Mouse (Mus musculus) midbrain, embryonic 14.5 days (tissue): ENCODE measurements around the gene Vmn2r42. TPM values are rescaled to one million over a fixed set of nuclear protein-coding genes. Genes with fewer than 3 reads are reported as not detected.
"Not testable (repeated sequence)": the region's sequence is repeated elsewhere in the genome, so short reads cannot be mapped to it uniquely, and the experiment has no call there.

Experiments
- ATAC-seq: fragments of 200-750 bp; cut with Nextera tagmentation; 2 replicates; pipeline ENCODE4 v1.8.0; 2017; ENCODE audit warnings: moderate number of reproducible peaks, moderate library complexity; ENCODE audit not compliant: low FRiP score, low TSS enrichment
- DNase-seq: peaks from one replicate; pipeline ENCODE4 v3.0.0-alpha.2; 2015
- H3K27ac ChIP-seq: fragments of 300-500 bp; sonication (generic); replicated peaks from 2 replicates; pipeline ENCODE4 v1.5.1; 2014; ENCODE audit warnings: mild to moderate bottlenecking, low read depth, low read length, moderate library complexity
- H3K27me3 ChIP-seq: fragments of 300-500 bp; sonication (generic); 2 replicates; pipeline ENCODE4 v1.6.1; 2014; ENCODE audit warnings: low read length, control low read depth, mixed read lengths; ENCODE audit not compliant: control insufficient read depth, insufficient read depth
- H3K36me3 ChIP-seq: fragments of 300-500 bp; sonication (generic); 2 replicates; pipeline ENCODE4 v1.6.1; 2014; ENCODE audit warnings: low read length, control low read depth; ENCODE audit not compliant: control insufficient read depth, insufficient read depth
- H3K4me1 ChIP-seq: fragments of 300-500 bp; sonication (generic); 2 replicates; pipeline ENCODE4 v1.6.1; 2014; ENCODE audit warnings: mild to moderate bottlenecking, antibody characterized with exemption, low read length, control low read depth; ENCODE audit not compliant: control insufficient read depth, insufficient read depth
- H3K4me2 ChIP-seq: fragments of 300-500 bp; sonication (generic); 2 replicates; pipeline ENCODE4 v1.6.1; 2014; ENCODE audit warnings: mild to moderate bottlenecking, low read length, moderate library complexity
- H3K4me3 ChIP-seq: fragments of 300-500 bp; sonication (generic); replicated peaks from 2 replicates; pipeline ENCODE4 v1.5.1; 2014; ENCODE audit warnings: low read depth, low read length
- H3K9ac ChIP-seq: fragments of 300-500 bp; sonication (generic); replicated peaks from 2 replicates; pipeline ENCODE4 v1.6.1; 2014; ENCODE audit warnings: mild to moderate bottlenecking, low read length, moderate library complexity
- H3K9me3 ChIP-seq: fragments of 300-500 bp; sonication (generic); 2 replicates; pipeline ENCODE4 v1.6.1; 2016; ENCODE audit warnings: low read length, control low read depth, mixed read lengths; ENCODE audit not compliant: control insufficient read depth
- whole genome bisulfite sequencing: fragments of 180-500 bp; shearing (Covaris S2); extraction: QIAGEN DNeasy Blood & Tissue Kit; methylation state at CpG from one replicate; pipeline ENCODE4 v1.1.7; 2014; 5-methylcytosine and 5-hydroxymethylcytosine counted together
- polyA plus RNA-seq: library from polyadenylated mRNA; unstranded; fragments of >200 nt; fragmentation: Nextera tagmentation; extraction: Ambion mirVana; gene quantifications from 2 replicates; pipeline ENCODE4 v1.2.1, GENCODE M21; 2014

Gene Vmn2r42
- not detected in 2 replicates for polyA plus RNA-seq

DNA sequence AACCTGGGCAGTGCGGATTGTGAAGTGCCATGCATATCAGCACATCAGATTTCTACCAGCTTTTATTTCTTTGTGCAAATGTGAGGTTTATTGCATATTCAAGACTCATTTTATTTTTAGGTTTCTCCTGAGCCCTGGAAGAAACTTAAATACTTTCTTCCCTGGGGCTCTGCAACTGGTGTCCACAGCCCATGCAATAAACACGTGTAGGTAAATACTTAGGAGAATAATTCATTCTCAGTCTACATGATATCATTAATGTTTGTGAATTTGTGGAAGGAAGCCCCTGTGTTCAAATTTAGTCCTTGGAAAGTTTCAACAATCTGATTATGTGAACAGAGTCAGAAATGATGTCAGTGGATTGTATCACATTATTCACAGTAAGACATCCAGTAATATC is at the start of gene Vmn2r42:
Gene Vmn2r42 (minus strand): TSS at position 101 of the 400 bp plus-strand sequence.
- not testable (repeated sequence) for H3K9ac ChIP-seq, H3K27ac ChIP-seq

DNA sequence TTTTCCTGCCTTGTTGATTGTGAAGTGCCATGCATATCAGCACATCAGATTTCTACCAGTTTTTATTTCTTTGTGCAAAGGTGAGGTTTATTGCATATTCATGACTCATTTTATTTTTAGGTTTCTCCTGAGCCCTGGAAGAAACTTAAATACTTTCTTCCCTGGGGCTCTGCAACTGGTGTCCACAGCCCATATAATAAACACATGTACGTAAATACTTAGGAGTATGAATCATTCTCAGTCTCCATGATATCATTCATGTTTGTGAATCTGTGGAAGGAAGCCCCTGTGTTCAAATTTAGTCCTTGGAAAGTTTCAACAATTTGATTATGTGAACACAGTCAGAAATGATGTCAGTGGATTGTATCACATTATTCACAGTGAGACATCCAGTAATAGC is 38.6 kb downstream of the Vmn2r42 start, which contains the start of gene Vmn2r41:
Gene Vmn2r41 (minus strand): TSS at position 101 of the 400 bp plus-strand sequence.
- H3K4me1 ChIP-seq, H3K4me3 ChIP-seq, H3K27ac ChIP-seq, DNase-seq, H3K27me3 ChIP-seq, H3K9me3 ChIP-seq, ATAC-seq, H3K9ac ChIP-seq, H3K4me2 ChIP-seq, H3K36me3 ChIP-seq: not testable (repeated sequence)
- no CpG with 5 or more reads among the region's 1 CpGs for WGBS

More for the DNA sequence above, at the start of gene Vmn2r42:
- H3K4me3 ChIP-seq, H3K4me2 ChIP-seq, H3K4me1 ChIP-seq, ATAC-seq, H3K36me3 ChIP-seq, H3K9me3 ChIP-seq, DNase-seq, H3K27me3 ChIP-seq: not testable (repeated sequence)
- no CpG with 5 or more reads among the region's 2 CpGs for WGBS

Other genes with a start within 250 kb of the Vmn2r42 start
- not detected in 2 replicates for gene Vmn2r41, start 38.7 kb downstream of the Vmn2r42 start, polyA plus RNA-seq
- gene Vmn2r43, start 60.3 kb upstream of the Vmn2r42 start, polyA plus RNA-seq = not detected in 2 replicates
- not detected in 2 replicates for gene Vmn2r44, start 183.0 kb upstream of the Vmn2r42 start, polyA plus RNA-seq